Mouse (Mus musculus): ENCODE results near the gene Ablim1. TPM values are rescaled to one million over a fixed set of nuclear protein-coding genes. Genes with fewer than 3 reads are reported as not detected.

The Ablim1 gene
- polyA plus RNA-seq (2012; rRNA removed) (2.8 and 3.0 TPM in 2 replicates), polyA plus RNA-seq (2014; fragmentation: Nextera tagmentation; extraction: Ambion mirVana) (4.7 and 6.3 TPM in 2 replicates)

- no peaks in the 10 kb centered on the region for H3K9me3 ChIP-seq (ENCODE audit: control insufficient read depth, low read length)
- WGBS (ENCODE audit: insufficient replicate concordance), result 1% methylated on average over 52 of the region's 52 CpGs
- peak within 1 kb of the TSS; percentile 54 for H3K4me2 ChIP-seq (ENCODE audit: low read depth)
- H3K36me3 ChIP-seq (replicated peaks; ENCODE audit: control insufficient read depth, insufficient read depth, low read depth), result no peaks in the 10 kb centered on the region
- DNase-seq (ENCODE audit: low read depth in 3 of 3, low spot score in 3 of 3) (no peak), ATAC-seq (ENCODE audit: insufficient read depth) (0 out of 2 replicates have a peak, but pooled peaks have one; percentile 33)
- H3K27ac ChIP-seq, result no peak within 1 kb of the TSS
- H3K9ac ChIP-seq (replicated peaks), result 0 out of 2 replicates have a peak within 1 kb of the TSS, but pooled peaks have one; percentile 9
- peaks cover 0 to 16% of the 10 kb centered on the region in 2 experiments; a peak in 2 of 4 replicates for H3K4me1 ChIP-seq (replicated peaks; ENCODE audit: control insufficient read depth in 2 of 2, insufficient read depth in 2 of 2, low read length in 1 of 2)
- TF ChIP-seq EP300 (IDR thresholded peaks at IDR 0.05; ENCODE audit: low read depth), result no peak
- TF ChIP-seq CTCF (IDR thresholded peaks at IDR 0.05; ENCODE audit: low read depth), result no peak
- H3K4me3 ChIP-seq (ENCODE audit: insufficient read depth in 1 of 2, low read depth in 2 of 2, low read length in 2 of 2), result peak within 1 kb of the TSS; percentile 55 to 60
- peaks cover 13% of the 10 kb centered on the region for H3K27me3 ChIP-seq (ENCODE audit: control insufficient read depth, insufficient read depth, low read length)
Measured at GRCm38 (mm10) chr19:57314346-57315012, at the start of gene Ablim1. TSS of gene Ablim1 (minus strand) at chr19:57314919.

GRCm38 (mm10) chr19:57363538-57363937 is 48.8 kb upstream of the Ablim1 start:
- no peak for ATAC-seq (ENCODE audit: insufficient read depth)
- Histone ChIP-seq H3K27me3 (ENCODE audit: control insufficient read depth, insufficient read depth, low read length) (no peaks in the 10 kb centered on the region), H3K4me3 (ENCODE audit: insufficient read depth in 1 of 2, low read depth in 2 of 2, low read length in 2 of 2) (no peak overlapping the region), H3K36me3 (replicated peaks; ENCODE audit: control insufficient read depth, insufficient read depth, low read depth) (no peaks in the 10 kb centered on the region), H3K27ac (no peak overlapping the region), H3K4me2 (ENCODE audit: low read depth) (peak overlapping the region; percentile 91), H3K9ac (replicated peaks) (no peak overlapping the region), H3K9me3 (ENCODE audit: control insufficient read depth, low read length) (no peaks in the 10 kb centered on the region), H3K4me1 (replicated peaks; ENCODE audit: control insufficient read depth in 2 of 2, insufficient read depth in 2 of 2, low read length in 1 of 2) (peaks cover 9 to 60% of the 10 kb centered on the region in 2 experiments)
- no peak for TF ChIP-seq EP300 (IDR thresholded peaks at IDR 0.05; ENCODE audit: low read depth)
- TF ChIP-seq CTCF (IDR thresholded peaks at IDR 0.05; ENCODE audit: low read depth), result no peak
- DNase-seq (ENCODE audit: low read depth in 3 of 3, low spot score in 3 of 3), result no peak
- 81% methylated on average over 7 of the region's 7 CpGs for WGBS (ENCODE audit: insufficient replicate concordance)

- Histone ChIP-seq H3K27me3 (ENCODE audit: control insufficient read depth, insufficient read depth, low read length) (no peaks in the 10 kb centered on the region), H3K4me3 (ENCODE audit: insufficient read depth in 1 of 2, low read depth in 2 of 2, low read length in 2 of 2) (peak overlapping the region in 1 of 2 experiments; percentile 94; a peak in 2 of 4 replicates), H3K9ac (replicated peaks) (peak overlapping the region; percentile 7; the same call in 1 of the 2 replicates), H3K9me3 (ENCODE audit: control insufficient read depth, low read length) (no peaks in the 10 kb centered on the region), H3K4me1 (replicated peaks; ENCODE audit: control insufficient read depth in 2 of 2, insufficient read depth in 2 of 2, low read length in 1 of 2) (peaks cover 10 to 62% of the 10 kb centered on the region in 2 experiments), H3K4me2 (ENCODE audit: low read depth) (peak overlapping the region; percentile 91), H3K27ac (no peak overlapping the region), H3K36me3 (replicated peaks; ENCODE audit: control insufficient read depth, insufficient read depth, low read depth) (no peaks in the 10 kb centered on the region)
- DNase-seq (ENCODE audit: low read depth in 3 of 3, low spot score in 3 of 3), result no peak
- 28% methylated on average over 7 of the region's 7 CpGs for WGBS (ENCODE audit: insufficient replicate concordance)
- TF ChIP-seq CTCF (IDR thresholded peaks at IDR 0.05; ENCODE audit: low read depth), result no peak
- TF ChIP-seq EP300 (IDR thresholded peaks at IDR 0.05; ENCODE audit: low read depth), result no peak
- no peak for ATAC-seq (ENCODE audit: insufficient read depth)
Measured at GRCm38 (mm10) chr19:57363076-57363475, 48.4 kb upstream of the Ablim1 start.

- no peaks in the 10 kb centered on the region for H3K9me3 ChIP-seq (ENCODE audit: control insufficient read depth, low read length)
- no peaks in the 10 kb centered on the region for H3K36me3 ChIP-seq (replicated peaks; ENCODE audit: control insufficient read depth, insufficient read depth, low read depth)
- peak overlapping the region; percentile 7; the same call in 1 of the 2 replicates for H3K9ac ChIP-seq (replicated peaks)
- H3K27me3 ChIP-seq (ENCODE audit: control insufficient read depth, insufficient read depth, low read length), result no peaks in the 10 kb centered on the region
- H3K27ac ChIP-seq, result no peak overlapping the region
- 39% methylated on average over 5 of the region's 5 CpGs for WGBS (ENCODE audit: insufficient replicate concordance)
- peak overlapping the region; percentile 6 to 94; a peak in 3 of 4 replicates for H3K4me3 ChIP-seq (ENCODE audit: insufficient read depth in 1 of 2, low read depth in 2 of 2, low read length in 2 of 2)
- peak overlapping the region; percentile 91 for H3K4me2 ChIP-seq (ENCODE audit: low read depth)
- TF ChIP-seq EP300 (IDR thresholded peaks at IDR 0.05; ENCODE audit: low read depth) (no peak), CTCF (IDR thresholded peaks at IDR 0.05; ENCODE audit: low read depth) (no peak)
- DNase-seq (ENCODE audit: low read depth in 3 of 3, low spot score in 3 of 3) (no peak), ATAC-seq (ENCODE audit: insufficient read depth) (no peak)
- H3K4me1 ChIP-seq (replicated peaks; ENCODE audit: control insufficient read depth in 2 of 2, insufficient read depth in 2 of 2, low read length in 1 of 2), result peaks cover 13 to 61% of the 10 kb centered on the region in 2 experiments
Measured at GRCm38 (mm10) chr19:57362586-57362985, 47.9 kb upstream of the Ablim1 start.

- Histone ChIP-seq H3K4me1 (replicated peaks; ENCODE audit: control insufficient read depth in 2 of 2, insufficient read depth in 2 of 2, low read length in 1 of 2) (peaks cover 13 to 57% of the 10 kb centered on the region in 2 experiments), H3K9ac (replicated peaks) (peak overlapping the region; percentile 93), H3K4me3 (ENCODE audit: insufficient read depth in 1 of 2, low read depth in 2 of 2, low read length in 2 of 2) (peak overlapping the region; percentile 94 to 98), H3K27ac (peak overlapping the region; percentile 79), H3K4me2 (ENCODE audit: low read depth) (peak overlapping the region; percentile 91), H3K27me3 (ENCODE audit: control insufficient read depth, insufficient read depth, low read length) (no peaks in the 10 kb centered on the region), H3K9me3 (ENCODE audit: control insufficient read depth, low read length) (no peaks in the 10 kb centered on the region), H3K36me3 (replicated peaks; ENCODE audit: control insufficient read depth, insufficient read depth, low read depth) (no peaks in the 10 kb centered on the region)
- ATAC-seq (ENCODE audit: insufficient read depth), result no peak
- TF ChIP-seq EP300 (IDR thresholded peaks at IDR 0.05; ENCODE audit: low read depth), result no peak
- TF ChIP-seq CTCF (IDR thresholded peaks at IDR 0.05; ENCODE audit: low read depth), result no peak
- 12% methylated on average over 3 of the region's 3 CpGs for WGBS (ENCODE audit: insufficient replicate concordance)
- no peak for DNase-seq (ENCODE audit: low read depth in 3 of 3, low spot score in 3 of 3)
Measured at GRCm38 (mm10) chr19:57361939-57362307, 47.2 kb upstream of the Ablim1 start.
